Mouse (Mus musculus): ENCODE results near the gene Lamc3. TPM values are rescaled to one million over a fixed set of nuclear protein-coding genes. Genes with fewer than 3 reads are reported as not detected.

The Lamc3 gene
- total and polyA plus RNA-seq, 2 experiments, result 0.73 to 0.83 TPM

DNA sequence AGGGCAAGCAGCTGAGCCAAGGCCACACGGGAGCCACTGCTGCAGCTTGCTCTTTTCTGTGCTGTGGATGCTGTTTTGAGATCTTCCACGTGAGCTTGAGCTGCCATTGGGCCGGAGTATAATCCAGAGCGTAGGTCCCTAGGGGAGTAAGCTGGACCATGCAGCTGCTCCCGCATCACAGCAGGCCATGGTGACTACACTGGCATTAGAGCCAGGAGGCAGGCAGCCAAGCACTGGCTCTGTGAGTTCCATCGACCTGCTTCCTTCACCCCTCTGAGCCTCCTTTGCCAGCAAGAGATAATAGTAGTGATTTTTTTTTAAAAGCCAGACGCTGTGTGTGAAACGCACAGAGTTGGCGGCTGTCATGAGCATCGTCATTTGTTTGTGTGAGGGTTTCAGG lies 65.1 kb downstream of the Lamc3 start:
- H3K79me2 ChIP-seq (ENCODE audit: control insufficient read depth, insufficient read depth, low read length), result no peaks in the 10 kb centered on the region
- peaks cover 8% of the 10 kb centered on the region for H3K27me3 ChIP-seq (ENCODE audit: control insufficient read depth, insufficient read depth, low read length)
- TF ChIP-seq POLR2A (IDR thresholded peaks at IDR 0.05; ENCODE audit: extremely low read depth, insufficient read depth, low read length) (no peak), CTCF (IDR thresholded peaks at IDR 0.05; ENCODE audit: low read depth, low read length) (no peak)
- WGBS, result 76% methylated on average over 10 of the region's 10 CpGs
- no peak overlapping the region for H3K9ac ChIP-seq (ENCODE audit: low read depth, low read length)
- H3K4me1 ChIP-seq (ENCODE audit: control insufficient read depth, insufficient read depth, low read length), result no peaks in the 10 kb centered on the region
- H3K36me3 ChIP-seq (ENCODE audit: control insufficient read depth, insufficient read depth, low read length), result no peaks in the 10 kb centered on the region
- H3K27ac ChIP-seq (replicated peaks; ENCODE audit: insufficient read depth, low read depth, low read length), result no peak overlapping the region
- peak; percentile 29 for DNase-seq (ENCODE audit: extremely low read depth, low read depth, low spot score)
- H3K4me3 ChIP-seq (ENCODE audit: insufficient read depth, low read depth, low read length), result no peak overlapping the region

DNA sequence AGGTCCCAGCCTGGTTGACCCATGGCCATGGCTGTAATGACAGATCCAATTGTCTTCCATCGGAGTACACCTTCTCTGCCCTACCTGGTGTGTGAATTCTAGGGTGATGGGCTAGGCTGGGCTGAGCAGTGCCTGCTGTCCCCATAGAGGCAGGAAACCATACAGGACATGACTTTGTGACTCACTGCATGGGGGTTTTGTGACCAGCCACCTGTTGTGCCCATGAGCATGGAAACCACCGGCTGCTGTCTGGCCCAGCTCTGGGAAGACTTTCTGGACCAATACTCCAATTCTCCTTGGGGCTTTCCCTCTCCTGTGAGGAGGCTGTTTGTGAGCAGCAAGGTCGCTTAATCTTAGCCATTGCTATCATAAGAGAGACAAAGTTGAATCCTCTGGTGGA lies 65.6 kb downstream of the Lamc3 start:
- no peak for TF ChIP-seq CTCF (IDR thresholded peaks at IDR 0.05; ENCODE audit: low read depth, low read length)
- TF ChIP-seq POLR2A (IDR thresholded peaks at IDR 0.05; ENCODE audit: extremely low read depth, insufficient read depth, low read length), result no peak
- 88% methylated on average over 3 of the region's 3 CpGs for WGBS
- DNase-seq (ENCODE audit: extremely low read depth, low read depth, low spot score), result no peak
- H3K4me1 ChIP-seq (ENCODE audit: control insufficient read depth, insufficient read depth, low read length), result no peaks in the 10 kb centered on the region
- no peaks in the 10 kb centered on the region for H3K36me3 ChIP-seq (ENCODE audit: control insufficient read depth, insufficient read depth, low read length)
- no peak overlapping the region for H3K27ac ChIP-seq (replicated peaks; ENCODE audit: insufficient read depth, low read depth, low read length)
- H3K4me3 ChIP-seq (ENCODE audit: insufficient read depth, low read depth, low read length), result no peak overlapping the region
- H3K27me3 ChIP-seq (ENCODE audit: control insufficient read depth, insufficient read depth, low read length), result peaks cover 8% of the 10 kb centered on the region
- no peak overlapping the region for H3K9ac ChIP-seq (ENCODE audit: low read depth, low read length)
- H3K79me2 ChIP-seq (ENCODE audit: control insufficient read depth, insufficient read depth, low read length), result no peaks in the 10 kb centered on the region

DNA sequence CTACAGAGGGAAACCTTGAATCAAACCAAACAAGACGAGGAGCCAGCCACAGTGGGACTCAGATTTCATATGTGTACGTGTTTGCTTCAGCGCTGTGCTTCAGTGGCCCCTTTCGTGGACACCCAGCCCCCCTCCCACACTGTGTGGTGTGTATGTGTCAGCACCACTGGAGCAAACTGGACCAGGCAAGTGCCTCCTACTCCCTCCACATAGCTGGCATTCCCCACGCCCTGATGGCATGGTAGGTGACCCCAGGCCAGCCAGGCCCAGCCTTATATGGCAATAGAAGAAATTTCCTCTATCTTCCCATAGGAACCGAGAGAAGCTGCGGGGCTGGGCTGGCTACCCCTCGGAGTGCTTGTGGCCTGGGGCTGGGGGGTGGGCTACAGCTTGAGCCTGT lies 66.6 kb downstream of the Lamc3 start:
- Histone ChIP-seq H3K27ac (replicated peaks; ENCODE audit: insufficient read depth, low read depth, low read length) (no peak overlapping the region), H3K79me2 (ENCODE audit: control insufficient read depth, insufficient read depth, low read length) (no peaks in the 10 kb centered on the region), H3K9ac (ENCODE audit: low read depth, low read length) (no peak overlapping the region), H3K36me3 (ENCODE audit: control insufficient read depth, insufficient read depth, low read length) (no peaks in the 10 kb centered on the region), H3K4me3 (ENCODE audit: insufficient read depth, low read depth, low read length) (no peak overlapping the region), H3K27me3 (ENCODE audit: control insufficient read depth, insufficient read depth, low read length) (peaks cover 8% of the 10 kb centered on the region), H3K4me1 (ENCODE audit: control insufficient read depth, insufficient read depth, low read length) (no peaks in the 10 kb centered on the region)
- DNase-seq (ENCODE audit: extremely low read depth, low read depth, low spot score), result no peak
- WGBS, result 86% methylated on average over 8 of the region's 8 CpGs
- TF ChIP-seq CTCF (IDR thresholded peaks at IDR 0.05; ENCODE audit: low read depth, low read length) (no peak), POLR2A (IDR thresholded peaks at IDR 0.05; ENCODE audit: extremely low read depth, insufficient read depth, low read length) (no peak)

DNA sequence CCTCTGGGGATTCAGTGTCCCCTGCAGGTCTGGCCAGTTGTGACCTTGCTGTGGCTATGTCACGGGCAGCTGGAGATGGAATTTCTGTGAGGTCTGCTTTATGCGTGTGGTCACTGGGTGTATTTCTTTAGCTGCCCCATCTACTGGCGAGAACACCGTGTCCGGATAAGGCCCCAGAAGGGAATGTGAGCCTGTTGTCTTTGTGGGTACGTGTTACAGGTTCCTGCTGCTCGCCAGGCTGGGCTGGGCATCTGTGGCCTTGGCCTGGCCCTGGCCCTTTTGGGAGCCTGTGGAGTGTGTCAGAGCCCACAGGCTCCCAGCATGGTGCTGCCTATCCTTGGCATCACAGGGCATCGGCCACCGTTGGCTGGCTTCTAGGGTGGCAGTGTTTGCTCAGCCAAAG lies 67.7 kb downstream of the Lamc3 start:
- TF ChIP-seq POLR2A (IDR thresholded peaks at IDR 0.05; ENCODE audit: extremely low read depth, insufficient read depth, low read length), result no peak
- TF ChIP-seq CTCF (IDR thresholded peaks at IDR 0.05; ENCODE audit: low read depth, low read length), result no peak
- no peaks in the 10 kb centered on the region for H3K79me2 ChIP-seq (ENCODE audit: control insufficient read depth, insufficient read depth, low read length)
- DNase-seq (ENCODE audit: extremely low read depth, low read depth, low spot score), result no peak
- H3K9ac ChIP-seq (ENCODE audit: low read depth, low read length), result no peak overlapping the region
- H3K27me3 ChIP-seq (ENCODE audit: control insufficient read depth, insufficient read depth, low read length), result peaks cover 8% of the 10 kb centered on the region
- H3K4me1 ChIP-seq (ENCODE audit: control insufficient read depth, insufficient read depth, low read length), result no peaks in the 10 kb centered on the region
- no peak overlapping the region for H3K27ac ChIP-seq (replicated peaks; ENCODE audit: insufficient read depth, low read depth, low read length)
- H3K36me3 ChIP-seq (ENCODE audit: control insufficient read depth, insufficient read depth, low read length), result no peaks in the 10 kb centered on the region
- 91% methylated on average over 9 of the region's 9 CpGs for WGBS
- no peak overlapping the region for H3K4me3 ChIP-seq (ENCODE audit: insufficient read depth, low read depth, low read length)

DNA sequence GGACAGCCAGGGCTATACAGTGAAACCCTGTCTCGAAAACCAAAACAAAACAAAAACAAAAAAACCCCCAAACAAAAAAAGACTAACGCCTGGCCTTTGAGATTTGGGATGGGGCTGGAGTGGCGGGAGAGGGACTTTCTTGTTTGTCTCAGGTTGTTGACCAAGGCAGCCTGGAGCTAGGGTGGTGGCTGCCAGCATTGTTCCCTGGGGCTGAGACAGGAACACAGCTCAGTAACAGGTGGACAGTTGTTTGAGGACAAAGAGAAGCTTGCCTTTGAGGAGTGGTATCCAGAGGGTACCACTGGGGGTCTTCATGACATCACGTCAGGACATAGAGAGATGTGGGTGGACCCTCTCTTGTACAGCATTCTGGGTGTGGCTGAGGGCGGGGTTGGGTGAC lies 68.6 kb downstream of the Lamc3 start:
- WGBS, result 88% methylated on average over 5 of the region's 5 CpGs
- H3K9ac ChIP-seq (ENCODE audit: low read depth, low read length), result no peak overlapping the region
- H3K27me3 ChIP-seq (ENCODE audit: control insufficient read depth, insufficient read depth, low read length), result no peaks in the 10 kb centered on the region; the same call in 1 of the 2 replicates
- no peak for DNase-seq (ENCODE audit: extremely low read depth, low read depth, low spot score)
- H3K4me1 ChIP-seq (ENCODE audit: control insufficient read depth, insufficient read depth, low read length), result no peaks in the 10 kb centered on the region
- no peaks in the 10 kb centered on the region for H3K36me3 ChIP-seq (ENCODE audit: control insufficient read depth, insufficient read depth, low read length)
- H3K79me2 ChIP-seq (ENCODE audit: control insufficient read depth, insufficient read depth, low read length), result no peaks in the 10 kb centered on the region
- no peak overlapping the region for H3K4me3 ChIP-seq (ENCODE audit: insufficient read depth, low read depth, low read length)
- no peak for TF ChIP-seq POLR2A (IDR thresholded peaks at IDR 0.05; ENCODE audit: extremely low read depth, insufficient read depth, low read length)
- TF ChIP-seq CTCF (IDR thresholded peaks at IDR 0.05; ENCODE audit: low read depth, low read length), result no peak
- H3K27ac ChIP-seq (replicated peaks; ENCODE audit: insufficient read depth, low read depth, low read length), result no peak overlapping the region

DNA sequence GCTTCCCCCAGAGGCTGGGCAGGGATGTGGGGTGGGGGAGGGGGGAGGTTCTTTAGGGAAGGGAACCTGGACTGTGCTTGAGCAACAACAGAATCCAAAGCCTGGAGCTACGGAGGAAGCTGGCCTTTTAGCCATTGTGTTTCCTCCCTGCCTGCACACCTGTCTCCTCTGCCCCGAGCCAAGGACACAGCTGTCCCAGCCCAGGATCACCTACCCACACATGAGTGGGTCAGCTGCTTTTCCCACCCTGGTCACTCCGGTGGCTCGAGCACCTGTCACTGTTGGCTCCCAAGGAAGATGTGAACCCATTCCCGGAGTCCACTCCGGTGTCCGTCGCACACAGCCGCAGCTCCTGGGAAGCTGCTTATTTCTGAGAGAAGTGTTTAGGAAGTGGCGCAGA lies 70.1 kb downstream of the Lamc3 start:
- Histone ChIP-seq H3K9ac (ENCODE audit: low read depth, low read length) (no peak overlapping the region), H3K36me3 (ENCODE audit: control insufficient read depth, insufficient read depth, low read length) (no peaks in the 10 kb centered on the region), H3K79me2 (ENCODE audit: control insufficient read depth, insufficient read depth, low read length) (no peaks in the 10 kb centered on the region), H3K4me3 (ENCODE audit: insufficient read depth, low read depth, low read length) (no peak overlapping the region), H3K4me1 (ENCODE audit: control insufficient read depth, insufficient read depth, low read length) (no peaks in the 10 kb centered on the region), H3K27ac (replicated peaks; ENCODE audit: insufficient read depth, low read depth, low read length) (no peak overlapping the region), H3K27me3 (ENCODE audit: control insufficient read depth, insufficient read depth, low read length) (no peaks in the 10 kb centered on the region)
- no peak for DNase-seq (ENCODE audit: extremely low read depth, low read depth, low spot score)
- 89% methylated on average over 10 of the region's 10 CpGs for WGBS
- TF ChIP-seq POLR2A (IDR thresholded peaks at IDR 0.05; ENCODE audit: extremely low read depth, insufficient read depth, low read length) (no peak), CTCF (IDR thresholded peaks at IDR 0.05; ENCODE audit: low read depth, low read length) (no peak)
